25 mouse cellular contexts compared by ENCODE assay signal in genomic region chr10:27674379-27674778, GRCm38 (mm10).
"Had no signal": no experiment of that assay in that cellular context is flagged by ENCODE, and none has a peak within 500 bp of the region (broad histone marks: within the 10 kb centered on the region; RNA-seq: fewer than 3 reads in every experiment).

No protein-coding gene starts in this region.

- H3K4me2 ChIP-seq: heart, embryonic 11.5 days; heart, embryonic 13.5 days; heart, embryonic 15.5 days; hindbrain, embryonic 13.5 days; hindbrain, embryonic 15.5 days; limb, embryonic 13.5 days; liver, embryonic 11.5 days; liver, embryonic 13.5 days; liver, embryonic 15.5 days had no signal

- H3K36me3 ChIP-seq: heart, embryonic 13.5 days; heart, embryonic 15.5 days; hindbrain, embryonic 13.5 days; hindbrain, embryonic 15.5 days; limb, embryonic 13.5 days; liver, embryonic 13.5 days; liver, embryonic 15.5 days had no signal

- H3K9me3 ChIP-seq: heart, embryonic 13.5 days; heart, embryonic 15.5 days; hindbrain, embryonic 13.5 days; hindbrain, embryonic 15.5 days; limb, embryonic 13.5 days; liver, embryonic 13.5 days; liver, embryonic 15.5 days had no signal

- ATAC-seq: hindbrain, postnatal 0 days; intestine, embryonic 16.5 days had no signal

- DNase-seq: gastrocnemius, postnatal 14 days; gastrocnemius, postnatal 36 days; heart, adult 11 months; heart, adult 2 months; heart, postnatal 14 days; heart, postnatal 36 days; kidney, adult 11 months; kidney, adult 2 months; kidney, adult 9 months; kidney, postnatal 14 days; kidney, postnatal 36 days; liver; liver, embryonic 13.5 days had no signal

- H3K27ac ChIP-seq: heart, adult 2 months; heart, embryonic 13.5 days; heart, embryonic 15.5 days; hindbrain, embryonic 13.5 days; hindbrain, embryonic 15.5 days; hindbrain, postnatal 0 days; layer of hippocampus, adult 2 months; left cerebral cortex, adult 2 months; limb, embryonic 13.5 days; liver, embryonic 13.5 days; liver, embryonic 15.5 days had no signal

- H3K9ac ChIP-seq: heart, embryonic 13.5 days; heart, embryonic 15.5 days; hindbrain, embryonic 13.5 days; hindbrain, embryonic 15.5 days; limb, embryonic 13.5 days; liver, embryonic 13.5 days; liver, embryonic 15.5 days had no signal

- H3K27me3 ChIP-seq: heart, embryonic 13.5 days; heart, embryonic 15.5 days; hindbrain, embryonic 13.5 days; hindbrain, embryonic 15.5 days; liver, embryonic 13.5 days; liver, embryonic 15.5 days had no signal

- H3K4me3 ChIP-seq: heart, adult 2 months; heart, embryonic 13.5 days; heart, embryonic 15.5 days; hindbrain, embryonic 13.5 days; hindbrain, embryonic 15.5 days; layer of hippocampus, adult 2 months; left cerebral cortex, adult 2 months; limb, embryonic 13.5 days; liver, embryonic 13.5 days; liver, embryonic 15.5 days had no signal

- H3K4me1 ChIP-seq: heart, embryonic 13.5 days; heart, embryonic 15.5 days; hindbrain, embryonic 13.5 days; hindbrain, embryonic 15.5 days; limb, embryonic 13.5 days; liver, embryonic 13.5 days; liver, embryonic 15.5 days had no signal
